Mouse (Mus musculus): Measurements from ENCODE around the gene Bloc1s5. TPM values are rescaled to one million over a fixed set of nuclear protein-coding genes. Genes with fewer than 3 reads are reported as not detected.

The Bloc1s5 gene
- polyA plus RNA-seq (2012; rRNA removed; ENCODE audit: low replicate concordance), result 1.6 and 2.3 TPM in 2 replicates

DNA sequence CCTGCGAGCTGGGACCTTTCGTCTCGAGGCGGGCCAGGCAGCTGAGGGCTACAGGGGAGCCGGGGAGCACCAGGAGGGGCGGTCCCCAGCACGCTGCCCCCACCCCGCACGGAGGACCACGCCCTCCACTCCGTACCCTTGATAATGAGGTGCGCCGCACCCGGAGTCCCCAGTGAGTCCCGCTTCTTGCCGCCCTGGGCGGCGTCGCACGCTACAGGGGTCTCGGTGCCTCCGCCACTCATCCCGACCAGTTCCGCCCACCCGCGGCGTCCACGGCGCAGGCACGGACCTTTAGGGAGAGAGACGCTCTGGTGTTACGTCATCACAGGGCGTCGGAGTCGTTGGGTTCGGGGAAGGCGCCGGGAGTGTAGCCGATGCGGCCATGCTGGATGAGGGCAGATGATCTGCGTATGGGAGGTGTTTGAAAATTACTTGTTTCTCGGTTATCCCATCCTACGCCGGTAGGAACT, at the start of gene Bloc1s5:
Gene Bloc1s5, minus strand, starts transcription at position 310 of the 470 bp plus-strand sequence.

DNA sequence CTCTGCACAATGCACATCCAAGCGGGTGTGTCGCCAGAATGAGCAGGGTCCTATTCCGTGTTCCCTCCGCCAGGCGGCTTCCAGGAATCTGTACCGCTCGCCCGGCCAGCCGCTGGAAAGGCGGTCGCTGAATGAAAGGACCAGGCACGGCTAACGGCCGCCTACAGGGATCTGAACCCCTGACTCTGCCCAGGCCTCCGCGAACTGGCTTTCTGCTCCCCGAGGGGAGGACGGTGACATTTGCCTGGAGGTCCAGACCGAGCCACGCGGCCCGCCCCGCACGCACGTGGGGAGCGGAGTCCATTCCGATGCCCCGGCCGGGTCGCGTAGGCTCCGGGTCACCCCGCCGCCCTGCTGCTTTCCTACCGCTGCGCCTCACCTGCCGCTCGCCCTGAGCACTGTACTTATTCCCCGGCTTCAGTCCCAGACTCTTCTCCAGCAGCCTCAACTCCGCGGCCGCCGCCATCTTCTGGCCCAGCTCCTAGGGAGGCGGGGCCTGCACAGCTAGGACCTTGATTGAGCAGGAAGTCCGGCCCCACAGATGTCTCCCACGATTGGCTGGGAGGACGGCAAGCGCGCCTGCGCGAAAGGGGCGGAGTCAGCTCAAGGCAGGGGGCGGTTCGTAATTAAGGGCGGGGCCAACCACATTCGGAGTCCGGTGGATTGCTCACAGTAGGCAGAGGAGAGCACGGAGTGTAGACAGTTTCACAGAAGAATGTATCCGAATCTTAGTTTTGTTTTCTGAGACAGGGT, 23.8 kb upstream of the Bloc1s5 start, which contains the start of gene Eef1e1:
Gene Eef1e1, minus strand, starts transcription at position 531 of the 753 bp plus-strand sequence.

Other genes starting within 250 kb of the Bloc1s5 start
- 184 and 233 TPM in 2 replicates for gene Txndc5, start 106.3 kb downstream of the Bloc1s5 start, polyA plus RNA-seq (2012; rRNA removed; ENCODE audit: low replicate concordance)
- gene Eef1e1, start 23.9 kb upstream of the Bloc1s5 start, polyA plus RNA-seq (2012; rRNA removed; ENCODE audit: low replicate concordance), result 1.0 and 2.4 TPM in 2 replicates

Data from duodenum, adult 2 months (tissue).